Mouse (Mus musculus) liver, embryonic 11.5 days (tissue): Measurements from ENCODE around the gene Ndufb6. TPM values are rescaled to one million over a fixed set of nuclear protein-coding genes. Genes with fewer than 3 reads are reported as not detected.

Source experiments
- ATAC-seq: fragments of 200-750 bp; cut with Nextera tagmentation; replicated peaks from 2 replicates; pipeline ENCODE4 v1.8.0; 2017; ENCODE audit warnings: moderate number of reproducible peaks, mild to moderate bottlenecking, moderate TSS enrichment, moderate library complexity; ENCODE audit not compliant: low FRiP score
- DNase-seq: peaks from one replicate; pipeline ENCODE4 v3.0.0-alpha.2; 2017; ENCODE audit warnings: low spot score
- H3K27ac ChIP-seq: fragments of 300-500 bp; sonication (generic); 2 replicates; pipeline ENCODE4 v1.5.1; 2014; ENCODE audit warnings: mild to moderate bottlenecking, low read depth, low read length, control low read depth
- H3K27me3 ChIP-seq: fragments of 300-500 bp; sonication (generic); replicated peaks from 2 replicates; pipeline ENCODE4 v1.6.1; 2014; ENCODE audit warnings: low read length, mixed read lengths; ENCODE audit not compliant: control insufficient read depth, insufficient read depth
- H3K36me3 ChIP-seq: fragments of 300-500 bp; sonication (generic); 2 replicates; pipeline ENCODE4 v1.6.1; 2014; ENCODE audit warnings: mild to moderate bottlenecking, low read length, moderate library complexity, mixed read lengths; ENCODE audit not compliant: control insufficient read depth, insufficient read depth
- H3K4me1 ChIP-seq: fragments of 300-500 bp; sonication (generic); replicated peaks from 2 replicates; pipeline ENCODE4 v1.6.1; 2014; ENCODE audit warnings: low read length, mixed read lengths; ENCODE audit not compliant: control insufficient read depth, insufficient read depth
- H3K4me2 ChIP-seq: fragments of 300-500 bp; sonication (generic); 2 replicates; pipeline ENCODE4 v1.6.1; 2014; ENCODE audit warnings: mild to moderate bottlenecking, control low read depth, moderate library complexity
- H3K4me3 ChIP-seq: fragments of 300-500 bp; sonication (generic); 2 replicates; pipeline ENCODE4 v1.5.1; 2014; ENCODE audit warnings: low read depth, low read length, control low read depth
- H3K9ac ChIP-seq: fragments of 300-500 bp; sonication (generic); 2 replicates; pipeline ENCODE4 v1.6.1; 2014; ENCODE audit warnings: low read depth, low read length, control low read depth
- H3K9me3 ChIP-seq: fragments of 300-500 bp; sonication (generic); 2 replicates; pipeline ENCODE4 v1.6.1; 2016; ENCODE audit warnings: low read length, inconsistent platforms, mixed read lengths; ENCODE audit not compliant: control insufficient read depth
- WGBS: fragments of 180-500 bp; shearing (Covaris S2); extraction: QIAGEN DNeasy Blood & Tissue Kit; methylation state at CpG from one replicate; pipeline ENCODE4 v1.1.7; 2014; 5-methylcytosine and 5-hydroxymethylcytosine counted together
- polyA plus RNA-seq: library from polyadenylated mRNA; unstranded; fragments of >200 nt; fragmentation: Nextera tagmentation; extraction: Ambion mirVana; gene quantifications from 2 replicates; pipeline ENCODE4 v1.2.1, GENCODE M21; 2014

Gene Ndufb6
- polyA plus RNA-seq = 292 and 305 TPM in 2 replicates

DNA sequence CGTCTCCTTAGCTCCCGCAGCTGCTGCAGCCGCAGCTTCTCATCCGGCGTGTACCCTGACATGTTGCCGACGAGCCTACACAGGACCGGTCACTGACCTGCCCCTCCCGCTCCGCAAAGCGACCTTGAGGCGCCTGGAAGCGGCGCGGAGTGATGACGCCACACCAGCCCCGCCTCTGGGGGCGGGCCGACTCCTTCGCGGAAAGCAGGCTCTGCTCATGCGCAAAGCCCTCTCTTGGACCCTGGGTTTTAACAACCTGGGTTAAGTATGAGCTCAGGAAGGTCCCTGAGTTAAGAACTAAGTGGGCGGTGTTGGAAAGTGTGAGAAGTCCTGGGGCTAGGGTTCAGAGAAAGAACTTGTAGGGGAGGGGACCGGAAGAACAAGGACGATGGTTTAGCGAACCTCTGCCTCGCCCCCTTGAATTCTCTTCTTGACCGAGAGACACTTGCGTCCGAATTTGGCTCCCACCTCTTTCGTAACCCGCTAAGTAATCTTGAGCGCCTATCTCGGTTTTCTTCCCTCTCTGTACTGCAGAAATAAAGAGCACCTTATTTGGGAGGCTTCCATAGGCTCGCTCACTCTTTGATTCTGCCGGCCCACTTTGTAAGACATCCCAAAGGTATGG lies at the start of gene Ndufb6:
Gene Ndufb6 (minus strand): TSS at position 146 of the 625 bp plus-strand sequence.
- peak; percentile 95 for ATAC-seq
- under 1% methylated on average over 36 of the region's 36 CpGs for whole genome bisulfite sequencing
- Histone ChIP-seq H3K4me2 (peak within 1 kb of the TSS; percentile 78), H3K4me3 (peak within 1 kb of the TSS; percentile 96), H3K4me1 (peaks cover 3% of the 10 kb centered on the region; the same call in 1 of the 2 replicates), H3K9me3 (no peaks in the 10 kb centered on the region), H3K27me3 (no peaks in the 10 kb centered on the region), H3K36me3 (no peaks in the 10 kb centered on the region; the same call in 1 of the 2 replicates), H3K27ac (peak within 1 kb of the TSS; percentile 81), H3K9ac (peak within 1 kb of the TSS; percentile 90)
- DNase-seq = peak; percentile 98

DNA sequence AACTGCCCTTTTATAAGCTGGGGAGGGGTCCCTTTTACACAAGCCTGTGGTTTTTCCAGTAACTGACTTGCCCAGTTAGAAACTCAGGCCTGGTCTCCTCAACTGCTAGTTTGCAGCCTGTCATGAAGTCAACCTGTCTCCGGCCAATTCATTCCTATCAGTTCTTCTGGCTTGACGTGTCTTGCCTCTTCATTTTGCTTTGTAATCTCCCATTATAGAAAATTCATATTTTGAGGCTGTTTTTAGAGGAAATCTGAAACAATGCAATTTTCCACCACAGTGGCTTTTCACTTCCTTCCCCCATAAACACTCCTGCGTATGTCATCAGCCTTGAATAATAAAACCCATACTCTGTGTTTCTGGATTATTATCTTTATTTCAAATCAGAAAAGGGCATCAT lies 47.9 kb upstream of the Ndufb6 start:
- Histone ChIP-seq H3K4me1 (no peaks in the 10 kb centered on the region), H3K4me3 (no peak overlapping the region), H3K4me2 (no peak overlapping the region), H3K27me3 (no peaks in the 10 kb centered on the region), H3K9ac (no peak overlapping the region), H3K36me3 (no peaks in the 10 kb centered on the region), H3K27ac (no peak overlapping the region), H3K9me3 (no peaks in the 10 kb centered on the region)
- DNase-seq (no peak), ATAC-seq (no peak)
- WGBS = 66% methylated on average over 3 of the region's 3 CpGs

DNA sequence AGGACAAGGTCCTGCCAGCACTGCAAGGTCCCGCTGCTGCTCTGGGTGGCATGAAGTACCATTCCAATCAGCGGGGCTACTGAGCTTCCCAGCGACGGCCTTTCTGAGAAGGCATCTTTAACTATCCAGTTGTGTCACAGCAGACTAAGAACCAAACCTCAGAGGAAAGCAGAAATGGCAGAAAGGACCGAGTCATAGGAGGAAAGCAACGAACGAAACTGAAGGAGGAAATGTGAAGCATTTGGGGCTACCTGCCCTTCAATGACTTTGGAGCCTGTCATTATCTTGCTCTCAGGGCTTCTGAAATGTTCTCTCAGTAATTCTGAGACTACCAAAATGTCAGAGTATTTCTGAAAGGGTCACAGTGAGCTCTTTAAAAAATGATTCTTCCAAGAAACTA lies 45.4 kb upstream of the Ndufb6 start:
- DNase-seq (no peak), ATAC-seq (no peak)
- Histone ChIP-seq H3K27me3 (no peaks in the 10 kb centered on the region), H3K9ac (no peak overlapping the region), H3K36me3 (no peaks in the 10 kb centered on the region), H3K4me2 (no peak overlapping the region), H3K4me3 (no peak overlapping the region), H3K9me3 (no peaks in the 10 kb centered on the region), H3K27ac (no peak overlapping the region), H3K4me1 (no peaks in the 10 kb centered on the region)
- whole genome bisulfite sequencing = 74% methylated on average over 7 of the region's 7 CpGs

DNA sequence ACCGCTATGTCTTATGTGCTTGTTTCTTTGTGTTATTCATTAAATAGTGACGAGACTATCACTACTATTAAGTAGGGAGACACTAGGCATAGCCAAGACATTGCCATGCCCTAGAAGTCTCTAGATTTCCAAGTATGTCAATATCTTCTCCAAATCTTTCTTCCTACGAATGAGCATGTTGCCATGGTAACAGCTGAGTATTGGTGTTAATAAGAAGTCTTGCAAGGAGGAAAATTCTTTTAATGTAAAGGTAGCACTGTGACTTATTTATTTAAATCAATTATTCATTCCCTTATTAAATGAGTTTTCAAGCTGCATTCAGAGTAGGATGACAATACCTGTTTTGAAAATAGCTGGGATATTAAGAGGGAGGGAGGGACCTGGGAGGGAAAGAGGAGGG lies 38.2 kb upstream of the Ndufb6 start:
- Histone ChIP-seq H3K9me3 (no peaks in the 10 kb centered on the region), H3K27me3 (no peaks in the 10 kb centered on the region), H3K36me3 (no peaks in the 10 kb centered on the region), H3K4me2 (no peak overlapping the region), H3K27ac (no peak overlapping the region), H3K4me1 (peaks cover 1% of the 10 kb centered on the region; the same call in 1 of the 2 replicates), H3K9ac (no peak overlapping the region), H3K4me3 (no peak overlapping the region)
- WGBS = 76% methylated on average over 3 of the region's 3 CpGs
- DNase-seq (no peak), ATAC-seq (no peak)

DNA sequence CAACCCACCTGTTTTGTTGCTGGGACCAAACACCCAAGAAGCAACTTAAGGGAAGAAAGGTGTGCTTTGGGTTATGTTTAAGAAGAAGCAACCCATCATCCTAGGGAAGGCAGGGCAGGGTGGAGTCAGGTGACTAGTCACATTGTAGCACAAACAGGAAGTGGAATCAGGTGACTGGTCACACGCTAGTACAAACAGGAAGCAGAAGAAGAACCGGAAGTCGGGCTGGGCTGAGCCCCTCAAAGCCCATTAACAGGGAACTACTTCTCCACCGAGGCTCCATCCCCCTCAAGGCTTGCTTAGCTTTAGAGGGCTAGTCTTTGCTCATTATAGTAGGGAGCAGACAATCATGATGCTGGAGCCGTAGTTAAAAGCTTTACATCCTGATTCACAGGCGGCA lies 33.8 kb upstream of the Ndufb6 start:
- no peak overlapping the region for H3K27ac ChIP-seq
- H3K4me2 ChIP-seq = no peak overlapping the region
- no peaks in the 10 kb centered on the region for H3K27me3 ChIP-seq
- H3K36me3 ChIP-seq = no peaks in the 10 kb centered on the region
- WGBS = 58% methylated on average over 6 of the region's 6 CpGs
- no peak overlapping the region for H3K9ac ChIP-seq
- DNase-seq (no peak), ATAC-seq (no peak)
- H3K4me3 ChIP-seq = no peak overlapping the region
- H3K4me1 ChIP-seq = peaks cover 12% of the 10 kb centered on the region
- H3K9me3 ChIP-seq = no peaks in the 10 kb centered on the region

DNA sequence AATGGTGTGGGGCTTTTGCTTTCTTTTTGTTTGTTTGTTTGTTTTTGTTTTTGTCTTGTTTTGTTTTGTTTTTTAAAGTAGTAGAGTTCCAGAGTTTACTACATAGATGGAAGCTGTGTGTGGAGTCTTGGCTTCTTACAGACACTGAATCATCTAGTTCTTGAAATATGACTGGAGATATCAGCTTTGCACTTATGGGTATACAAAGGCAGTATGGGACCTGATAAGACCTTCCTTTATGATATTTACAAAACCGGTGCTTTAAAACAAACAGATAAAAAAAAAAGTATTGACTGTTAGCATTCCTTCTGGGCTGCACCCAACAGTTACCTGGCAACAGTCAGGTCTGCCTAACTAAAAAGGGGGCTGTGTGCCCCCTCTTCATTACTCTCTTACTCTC lies 33.0 kb upstream of the Ndufb6 start:
- H3K9me3 ChIP-seq = no peaks in the 10 kb centered on the region
- H3K9ac ChIP-seq = no peak overlapping the region
- H3K36me3 ChIP-seq = no peaks in the 10 kb centered on the region
- DNase-seq (no peak), ATAC-seq (peak; percentile 65)
- WGBS = 52% methylated on average over 1 of the region's 1 CpGs
- no peak overlapping the region for H3K27ac ChIP-seq
- H3K4me1 ChIP-seq = peaks cover 12% of the 10 kb centered on the region
- no peak overlapping the region for H3K4me3 ChIP-seq
- H3K27me3 ChIP-seq = no peaks in the 10 kb centered on the region
- H3K4me2 ChIP-seq = no peak overlapping the region

DNA sequence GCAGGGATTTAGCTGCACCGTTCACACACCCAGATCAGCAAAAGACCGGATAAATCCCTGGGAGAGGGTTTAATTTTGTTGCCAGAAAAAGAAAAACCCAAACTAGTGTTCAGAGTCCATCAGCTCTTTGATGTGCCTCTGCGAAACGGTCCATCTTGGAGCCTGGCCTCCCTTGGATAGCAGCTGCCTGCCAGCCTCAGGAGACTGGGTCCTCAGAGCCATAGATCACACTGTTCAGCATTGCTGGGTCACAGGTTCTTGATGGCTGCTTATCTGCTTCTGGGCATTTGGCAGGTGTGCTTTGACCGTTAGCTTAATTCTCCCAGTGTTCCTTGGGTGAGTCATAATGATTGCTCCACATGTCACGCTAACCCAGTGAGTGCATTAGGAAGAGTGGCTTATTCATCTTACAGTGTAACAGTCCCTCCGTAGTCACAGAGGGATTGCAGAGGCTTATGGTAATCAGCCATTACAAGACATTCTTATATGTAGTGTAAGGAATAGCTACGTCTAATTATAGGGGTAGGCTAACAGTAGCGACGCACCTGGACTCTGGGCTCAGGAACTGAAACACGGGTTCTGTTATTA lies 31.7 kb upstream of the Ndufb6 start:
- no peak overlapping the region for H3K4me3 ChIP-seq
- H3K9ac ChIP-seq = no peak overlapping the region
- H3K27ac ChIP-seq = no peak overlapping the region
- no peaks in the 10 kb centered on the region for H3K36me3 ChIP-seq
- no peaks in the 10 kb centered on the region for H3K9me3 ChIP-seq
- peaks cover 12% of the 10 kb centered on the region for H3K4me1 ChIP-seq
- H3K27me3 ChIP-seq = no peaks in the 10 kb centered on the region
- no peak overlapping the region for H3K4me2 ChIP-seq
- WGBS = 77% methylated on average over 11 of the region's 11 CpGs
- no peak for ATAC-seq
- DNase-seq = no peak

DNA sequence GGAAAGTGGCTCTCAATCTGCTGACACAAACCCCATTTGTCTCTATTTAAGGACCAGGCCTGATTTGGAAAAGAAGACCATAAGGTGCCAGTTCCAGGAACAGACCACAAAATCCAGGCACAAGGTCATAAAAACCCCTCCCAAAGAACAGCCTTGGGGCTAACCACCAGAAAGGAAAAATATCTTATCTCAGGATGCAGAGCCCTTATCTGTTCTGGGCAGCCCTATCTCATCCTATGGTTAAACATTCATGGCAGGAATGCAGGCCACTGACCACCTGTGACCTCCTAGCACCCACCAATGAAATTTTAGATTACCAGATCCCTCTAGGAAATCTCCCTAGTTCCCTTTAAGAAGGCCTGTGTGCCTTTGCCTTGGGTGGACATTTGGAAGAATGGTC lies 30.5 kb upstream of the Ndufb6 start:
- H3K9ac ChIP-seq = no peak overlapping the region
- no peak overlapping the region for H3K4me3 ChIP-seq
- no peaks in the 10 kb centered on the region for H3K9me3 ChIP-seq
- no peaks in the 10 kb centered on the region for H3K36me3 ChIP-seq
- no peak for ATAC-seq
- H3K4me1 ChIP-seq = peaks cover 12% of the 10 kb centered on the region
- no peak overlapping the region for H3K4me2 ChIP-seq
- no peak for DNase-seq
- H3K27me3 ChIP-seq = no peaks in the 10 kb centered on the region
- no peak overlapping the region for H3K27ac ChIP-seq

DNA sequence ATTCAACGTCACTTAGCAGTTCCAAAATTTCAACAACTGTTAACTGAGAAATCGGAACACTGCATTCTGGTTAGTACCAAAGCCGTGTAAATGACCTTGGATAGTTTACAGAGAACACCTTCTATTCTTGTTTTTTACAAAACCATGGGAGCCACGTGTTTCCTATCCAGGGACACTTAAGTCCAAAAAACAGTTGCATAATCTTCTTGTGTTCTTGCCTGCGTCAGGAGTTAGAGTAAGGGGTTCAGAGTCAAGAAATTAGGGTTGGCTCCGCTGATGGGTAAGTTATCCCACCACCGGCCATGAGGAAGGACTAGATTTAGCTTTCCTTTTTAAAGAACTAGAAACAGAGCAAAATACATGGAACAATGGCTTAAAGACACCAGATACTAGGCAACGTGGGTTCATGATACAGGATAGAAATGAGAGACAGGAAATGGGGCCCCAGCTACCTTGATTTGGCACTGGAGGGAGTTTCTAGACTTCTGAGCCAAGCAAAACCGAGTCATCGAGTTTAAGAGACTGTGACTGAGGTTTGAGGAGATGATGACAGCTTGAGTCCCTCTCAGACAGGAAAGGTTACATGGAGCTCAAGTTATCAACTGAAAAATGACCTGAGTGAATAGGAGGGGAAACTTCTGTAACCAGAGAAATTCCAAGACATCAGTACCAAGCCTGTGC lies 23.4 kb upstream of the Ndufb6 start:
- Histone ChIP-seq H3K9me3 (no peaks in the 10 kb centered on the region), H3K36me3 (no peaks in the 10 kb centered on the region), H3K9ac (no peak overlapping the region), H3K4me2 (no peak overlapping the region), H3K27me3 (no peaks in the 10 kb centered on the region), H3K4me3 (no peak overlapping the region), H3K4me1 (no peaks in the 10 kb centered on the region), H3K27ac (no peak overlapping the region)
- 69% methylated on average over 10 of the region's 10 CpGs for WGBS
- DNase-seq = no peak
- ATAC-seq = no peak
